ENCODE assay signal across 8 mouse cellular contexts in genomic region chr16:48570354-48570753, GRCm38 (mm10).
DNase-seq lines count a peak whose midpoint lies in the region; ATAC-seq and TF ChIP-seq lines count a peak whose summit lies in the region.

No protein-coding gene starts in this region.

- peak; percentile 49 for ATAC-seq in G1E (ENCODE audit: extremely low read depth, insufficient number of reproducible peaks, low FRiP score, poor library complexity, severe bottlenecking)
- ATAC-seq in hindbrain, embryonic 16.5 days, result peak; percentile 92
- peak; percentile 92 for ATAC-seq in megakaryocyte progenitor cell, adult 5-6 weeks (replicated peaks; ENCODE audit: poor library complexity)

- H3K4me2 ChIP-seq in hindbrain, embryonic 16.5 days (ENCODE audit: low read length), result no peak overlapping the region

- WGBS in forebrain, embryonic 10.5 days, result 21% methylated on average over 9 of the region's 9 CpGs
- 18% methylated on average over 9 of the region's 9 CpGs for WGBS in hindbrain, embryonic 16.5 days

- no peak overlapping the region for H3K9ac ChIP-seq in hindbrain, embryonic 16.5 days (ENCODE audit: low read depth, low read length)

- H3K27me3 ChIP-seq in G1E (ENCODE audit: insufficient read depth, low read length), result peaks cover under 1% of the 10 kb centered on the region; the same call in 1 of the 2 replicates
- no peaks in the 10 kb centered on the region for H3K27me3 ChIP-seq in forebrain, embryonic 10.5 days (ENCODE audit: poor library complexity, severe bottlenecking)
- H3K27me3 ChIP-seq in hindbrain, embryonic 16.5 days (replicated peaks; ENCODE audit: control insufficient read depth, insufficient read depth, low read length), result no peaks in the 10 kb centered on the region

- H3K36me3 ChIP-seq in G1E (replicated peaks), result no peaks in the 10 kb centered on the region
- H3K36me3 ChIP-seq in forebrain, embryonic 10.5 days (replicated peaks), result no peaks in the 10 kb centered on the region
- H3K36me3 ChIP-seq in hindbrain, embryonic 16.5 days (ENCODE audit: control insufficient read depth, insufficient read depth, low read length), result no peaks in the 10 kb centered on the region

- H3K4me1 ChIP-seq in G1E (ENCODE audit: insufficient read depth, low read depth, low read length), result no peaks in the 10 kb centered on the region
- no peaks in the 10 kb centered on the region for H3K4me1 ChIP-seq in forebrain, embryonic 10.5 days
- no peaks in the 10 kb centered on the region for H3K4me1 ChIP-seq in hindbrain, embryonic 16.5 days (ENCODE audit: control insufficient read depth, insufficient read depth, low read depth, low read length)

- no peak overlapping the region for H3K4me3 ChIP-seq in G1E (ENCODE audit: low read depth, low read length)
- H3K4me3 ChIP-seq in forebrain, embryonic 10.5 days, result no peak overlapping the region
- no peak overlapping the region for H3K4me3 ChIP-seq in hindbrain, embryonic 16.5 days (ENCODE audit: low read length)

- peak; percentile 88 for TF ChIP-seq CTCF in G1E (IDR thresholded peaks at IDR 0.05; ENCODE audit: low read depth, low read length)

- no peaks in the 10 kb centered on the region for H3K9me3 ChIP-seq in G1E (replicated peaks)
- H3K9me3 ChIP-seq in forebrain, embryonic 10.5 days, result no peaks in the 10 kb centered on the region
- H3K9me3 ChIP-seq in hindbrain, embryonic 16.5 days (ENCODE audit: control insufficient read depth, low read length), result no peaks in the 10 kb centered on the region

- peak; percentile 13 for DNase-seq in G1E (ENCODE audit: low spot score)
- DNase-seq in brain, adult 2 months (ENCODE audit: low read depth, low spot score), result peak; percentile 88
- DNase-seq in forebrain, embryonic 10.5 days (ENCODE audit: extremely low spot score, low spot score), result peak; percentile 64
- peak; percentile 46 to 48 for DNase-seq in layer of hippocampus, postnatal 36 days
- peak; percentile 80 to 88 for DNase-seq in right cerebral cortex, postnatal 10 days (ENCODE audit: low spot score in 2 of 2)
- DNase-seq in urinary bladder, postnatal 36 days (ENCODE audit: low spot score in 2 of 2), result peak; percentile 50 to 60

- no peak overlapping the region for H3K27ac ChIP-seq in forebrain, embryonic 10.5 days
- no peak overlapping the region for H3K27ac ChIP-seq in hindbrain, embryonic 16.5 days (ENCODE audit: low read depth, low read length)

Comparison
In these comparisons a context has a peak if more than half of its experiments do, and no peak if none do; other contexts are left out.
1. DNase-seq: peak in every context shown above with its lines; median percentile 88 in brain, adult 2 months; 84 in right cerebral cortex, postnatal 10 days; 64 in forebrain, embryonic 10.5 days; 55 in urinary bladder, postnatal 36 days; 47 in layer of hippocampus, postnatal 36 days; 13 in G1E.